Mouse (Mus musculus) adrenal gland, postnatal 14 days (tissue): ENCODE measurements around the gene Myl6b. TPM values are rescaled to one million over a fixed set of nuclear protein-coding genes. Genes with fewer than 3 reads are reported as not detected.

Experiments used
- DNase-seq: peaks from one replicate; pipeline ENCODE4 v3.0.0; 2021; ENCODE audit warnings: mixed read lengths
- long read RNA-seq, 2 experiments: library from polyadenylated mRNA; stranded (forward); transcript quantifications; one replicate each; pipeline ENCODE4 v2.0.0; 2021
- total RNA-seq: library from RNA; stranded (reverse); gene quantifications from 2 replicates; pipeline ENCODE4 v1.2.3, GENCODE M21; 2021

Gene Myl6b
- 4.7 and 5.0 TPM in 2 replicates for total RNA-seq
- long read RNA-seq, experiment 1 = 0 reads
- long read RNA-seq, experiment 2, partial matches to known transcripts = 0 of 1 reads
- long read RNA-seq, experiment 2, other reads (novel, unspliced or antisense) = 0 of 1 reads

GRCm38 (mm10) chr10:128498590-128498989 lies at the start of gene Myl6b:
Myl6b (minus strand) TSS chr10:128498685.
- peak; percentile 97 for DNase-seq

- DNase-seq = peak; percentile 96
Observed at GRCm38 (mm10) chr10:128547361-128548032, 49.0 kb upstream of the Myl6b start, which contains the start of gene Zc3h10. Zc3h10 (minus strand) TSS chr10:128547774.

- DNase-seq = no peak
Observed at GRCm38 (mm10) chr10:128546787-128547186, 48.3 kb upstream of the Myl6b start.

- peak; percentile 40 for DNase-seq
Observed at GRCm38 (mm10) chr10:128546361-128546760, 47.9 kb upstream of the Myl6b start.

- no peak for DNase-seq
Observed at GRCm38 (mm10) chr10:128545570-128545898, 47.0 kb upstream of the Myl6b start.

GRCm38 (mm10) chr10:128544674-128545569 lies 46.4 kb upstream of the Myl6b start:
- DNase-seq = no peak

GRCm38 (mm10) chr10:128544151-128544657 lies 45.7 kb upstream of the Myl6b start:
- no peak for DNase-seq

- DNase-seq = no peak
Observed at GRCm38 (mm10) chr10:128543100-128543499, 44.6 kb upstream of the Myl6b start.

GRCm38 (mm10) chr10:128538340-128538870 lies 39.9 kb upstream of the Myl6b start:
- no peak for DNase-seq

GRCm38 (mm10) chr10:128536266-128536940 lies 37.9 kb upstream of the Myl6b start:
- peak; percentile 91 for DNase-seq

- DNase-seq = no peak
Observed at GRCm38 (mm10) chr10:128535624-128536265, 37.3 kb upstream of the Myl6b start.

- DNase-seq = no peak
Observed at GRCm38 (mm10) chr10:128535206-128535605, 36.7 kb upstream of the Myl6b start.

GRCm38 (mm10) chr10:128526366-128527356 lies 28.2 kb upstream of the Myl6b start:
- DNase-seq = no peak

GRCm38 (mm10) chr10:128525671-128526308 lies 27.3 kb upstream of the Myl6b start, which contains the start of gene Esyt1:
Esyt1 (minus strand) TSS chr10:128525871.
- peak; percentile 96 for DNase-seq

- peak; percentile 74 for DNase-seq
Observed at GRCm38 (mm10) chr10:128524732-128525662, 26.5 kb upstream of the Myl6b start.

- DNase-seq = no peak
Observed at GRCm38 (mm10) chr10:128524111-128524731, 25.7 kb upstream of the Myl6b start.

- no peak for DNase-seq
Observed at GRCm38 (mm10) chr10:128522351-128522750, 23.9 kb upstream of the Myl6b start.

- no peak for DNase-seq
Observed at GRCm38 (mm10) chr10:128520591-128520990, 22.1 kb upstream of the Myl6b start.
